Mouse (Mus musculus) cerebellum, adult 2 months (tissue): Measurements from ENCODE around the gene Arf4.

Experiments used
- CTCF ChIP-seq: fragments of 200-500 bp; IDR thresholded peaks from 2 replicates; pipeline ENCODE4 v1.5.1; 2011; ENCODE audit warnings: low read depth, mild to moderate bottlenecking, control low read depth, low read length, moderate library complexity, borderline replicate concordance; ENCODE audit not compliant: insufficient read depth
- POLR2A ChIP-seq: fragments of 200-500 bp; IDR thresholded peaks from 2 replicates; pipeline ENCODE4 v1.6.1; 2011; ENCODE audit warnings: low read length, control low read depth, borderline replicate concordance; ENCODE audit not compliant: insufficient read depth

DNA sequence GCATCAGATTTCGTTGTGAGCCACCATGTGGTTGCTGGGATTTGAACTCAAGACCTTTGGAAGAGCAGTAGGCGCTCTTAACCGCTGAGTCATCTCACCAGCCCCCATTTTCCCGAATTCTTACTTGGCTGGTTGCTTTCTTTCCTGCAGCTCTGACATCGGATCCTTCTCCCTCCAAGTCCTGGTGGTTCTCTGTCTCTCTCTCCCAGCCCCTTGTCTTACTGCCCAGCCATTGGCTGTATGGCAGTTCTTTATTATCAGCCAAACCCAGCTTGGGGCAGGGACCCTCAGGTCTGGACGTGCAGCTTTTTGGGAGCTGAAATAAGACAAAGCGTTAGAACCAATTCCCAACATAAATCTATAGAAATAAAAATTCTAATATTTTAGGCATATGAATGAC lies 42.7 kb upstream of the Arf4 start:
- TF ChIP-seq CTCF (no peak), POLR2A (no peak)
